Mouse (Mus musculus) retina, embryonic 14.5 days (tissue): ENCODE data around the gene Fam57a.
A peak's percentile ranks its signal among the peaks of the same experiment; 100 is the strongest.

Source experiments
- DNase-seq: peaks from one replicate; pipeline ENCODE4 v3.0.0-alpha.2; 2015; ENCODE audit warnings: low spot score

Gene Fam57a

DNA sequence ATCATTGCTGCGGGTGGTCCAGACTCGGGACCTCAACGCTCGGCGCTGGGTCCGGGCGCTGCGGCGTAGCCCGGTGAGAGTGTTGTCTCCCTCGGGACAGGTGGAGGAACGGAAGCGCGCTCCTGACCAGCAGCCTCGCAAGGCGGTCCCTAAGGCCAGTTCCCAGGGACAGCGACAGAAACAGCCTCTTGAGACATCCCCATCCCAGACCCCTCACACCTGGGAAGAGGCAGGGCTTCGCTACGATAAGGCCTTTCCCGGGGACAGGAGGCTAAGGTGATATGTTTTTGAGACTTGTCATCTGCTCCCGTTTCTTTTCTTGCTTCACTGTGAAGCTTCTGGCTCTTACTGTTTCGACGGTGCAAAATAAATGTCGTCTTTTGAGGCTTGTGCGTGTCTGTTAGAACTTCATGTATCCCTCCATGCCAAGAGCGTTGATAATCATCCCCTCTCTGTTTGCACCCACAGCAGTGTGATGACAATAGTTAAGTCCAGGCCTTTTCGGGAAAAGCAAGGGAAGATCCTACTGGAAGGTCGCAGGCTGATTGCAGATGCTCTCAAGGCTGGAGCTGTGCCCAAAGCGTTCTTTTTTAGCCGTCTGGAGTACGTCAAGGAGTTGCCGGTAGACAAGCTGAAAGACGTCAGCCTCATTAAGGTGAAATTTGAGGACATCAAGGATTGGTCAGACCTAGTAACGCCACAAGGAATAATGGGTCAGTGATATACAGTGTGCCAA, 64.5 kb downstream of the Fam57a start:
- no peak for DNase-seq

- DNase-seq = no peak
These were observed 67.0 kb downstream of the Fam57a start for GRCm38 (mm10) chr11:76246439-76246838.

GRCm38 (mm10) chr11:76247239-76247638, 67.8 kb downstream of the Fam57a start:
- peak; percentile 49 for DNase-seq

DNA sequence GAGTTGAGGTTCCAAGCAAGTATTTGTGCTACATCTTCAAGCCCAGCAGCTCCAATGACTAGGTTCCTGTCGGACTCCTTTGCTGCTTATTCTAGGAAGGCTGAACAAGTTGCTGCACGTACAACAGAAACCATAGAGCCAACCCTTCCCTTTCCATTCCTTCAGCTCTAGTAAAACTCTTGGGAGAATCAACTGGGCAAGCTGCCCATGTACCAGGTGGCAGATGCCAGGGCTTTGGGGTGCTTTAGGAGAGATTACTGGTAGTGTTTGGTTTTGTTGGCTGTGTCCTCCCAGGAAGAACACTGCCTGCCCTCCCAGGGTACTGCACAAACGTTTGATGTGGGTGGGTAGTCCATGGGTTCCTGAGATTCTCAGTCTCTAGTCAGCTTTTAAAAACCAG, 72.6 kb downstream of the Fam57a start:
- DNase-seq = no peak

- peak; percentile 83 for DNase-seq
These were observed 73.9 kb downstream of the Fam57a start for GRCm38 (mm10) chr11:76253145-76253917.

DNA sequence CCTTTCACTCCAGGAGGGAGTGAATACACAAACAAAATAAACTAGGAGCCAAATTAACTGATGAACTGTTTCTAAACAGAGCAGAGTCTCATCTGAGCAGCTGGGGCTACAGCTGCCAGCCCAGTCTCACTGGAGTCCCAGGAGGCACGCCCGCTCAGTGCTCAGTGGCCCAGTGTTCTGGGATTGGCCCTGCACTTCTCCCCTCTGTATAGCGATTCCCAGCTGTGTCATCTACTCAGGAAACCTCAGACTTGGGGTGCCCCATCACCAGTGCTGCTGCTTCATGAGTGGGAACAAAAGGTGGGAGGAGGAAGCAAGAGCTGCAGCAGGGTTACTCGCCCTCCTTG, 74.4 kb downstream of the Fam57a start:
- no peak for DNase-seq

GRCm38 (mm10) chr11:76255431-76256001, 76.0 kb downstream of the Fam57a start:
- DNase-seq = no peak

DNA sequence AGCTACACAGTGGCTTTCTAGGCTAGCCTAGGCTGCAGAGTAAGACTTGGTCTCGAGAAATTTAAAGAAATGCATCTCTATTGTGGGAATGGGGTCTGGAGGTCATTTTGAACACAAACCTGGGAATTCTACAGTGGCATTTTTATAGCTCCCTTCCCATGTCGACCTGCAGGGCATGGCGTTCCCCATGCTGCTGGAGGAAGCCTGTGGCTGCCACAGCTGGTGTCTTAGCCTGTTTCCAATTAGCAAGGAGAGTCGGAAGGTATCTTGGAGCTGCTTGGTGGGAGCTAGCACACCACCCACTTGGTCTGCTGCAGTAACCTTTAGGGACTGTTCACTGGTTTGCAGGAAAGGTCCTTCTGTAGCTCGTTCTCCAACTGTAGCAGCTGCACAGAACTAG, 76.7 kb downstream of the Fam57a start:
- no peak for DNase-seq

GRCm38 (mm10) chr11:76257386-76257785, 77.9 kb downstream of the Fam57a start:
- DNase-seq = no peak

DNA sequence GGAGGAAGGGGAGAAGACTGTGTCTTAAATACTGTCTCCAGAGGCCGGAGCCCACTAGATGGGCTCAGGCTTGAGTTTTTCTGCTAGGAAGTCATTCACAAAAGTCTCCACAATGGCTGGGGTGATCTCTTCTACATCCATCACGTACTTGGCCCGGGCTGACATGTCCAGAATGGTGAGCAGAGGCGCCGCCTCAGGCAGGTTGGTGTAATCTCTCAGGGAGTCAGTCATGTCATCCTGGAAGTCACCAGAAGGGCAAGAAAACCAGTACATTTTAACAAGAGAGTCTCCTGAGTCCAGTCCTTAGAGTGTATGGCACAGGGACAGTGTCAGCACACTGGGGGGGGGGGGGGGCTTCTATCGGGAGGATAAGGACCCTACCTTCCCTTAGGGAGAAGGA, 79.0 kb downstream of the Fam57a start:
- no peak for DNase-seq

DNA sequence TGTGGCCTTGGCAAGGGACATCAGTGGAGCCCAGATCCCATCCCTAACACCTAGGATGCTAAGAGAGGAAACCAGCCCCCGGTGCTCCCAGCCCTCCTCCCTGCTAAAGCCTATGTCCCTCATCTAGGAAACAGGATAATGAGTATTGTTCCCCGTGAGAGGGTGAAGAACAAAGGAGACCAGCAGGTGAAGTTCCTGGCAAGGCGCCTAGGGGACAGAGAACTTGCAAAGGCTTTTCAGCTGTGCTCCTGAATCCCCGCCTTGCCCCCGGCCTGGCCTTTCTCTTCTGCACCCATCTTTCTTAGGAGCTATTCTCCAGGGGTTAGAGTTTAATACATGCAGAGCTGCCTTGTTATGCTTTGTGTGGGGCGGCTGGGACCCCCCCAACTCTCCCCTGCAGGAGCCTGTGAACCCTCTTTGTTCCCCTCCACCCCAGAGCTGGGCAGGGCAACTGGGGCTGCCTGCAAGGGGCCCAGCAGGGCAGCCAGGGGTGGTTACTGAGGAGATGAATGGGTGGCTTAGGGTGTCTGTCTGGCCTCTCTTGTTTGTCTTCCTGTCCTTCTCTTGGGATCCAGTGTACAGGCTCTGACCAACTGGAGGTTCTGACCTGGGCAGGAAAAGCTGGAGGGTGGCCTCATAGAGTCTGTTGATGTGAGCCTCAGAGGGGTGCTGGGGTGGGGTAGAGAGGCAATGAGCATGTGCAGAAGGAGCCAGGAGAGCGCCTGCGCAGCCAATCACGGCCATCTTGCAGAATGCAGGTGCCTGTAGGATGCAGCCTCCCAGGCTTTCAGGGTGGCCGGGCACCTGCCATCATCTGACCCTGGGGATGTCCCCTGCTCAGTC, 81.0 kb downstream of the Fam57a start:
- no peak for DNase-seq

DNA sequence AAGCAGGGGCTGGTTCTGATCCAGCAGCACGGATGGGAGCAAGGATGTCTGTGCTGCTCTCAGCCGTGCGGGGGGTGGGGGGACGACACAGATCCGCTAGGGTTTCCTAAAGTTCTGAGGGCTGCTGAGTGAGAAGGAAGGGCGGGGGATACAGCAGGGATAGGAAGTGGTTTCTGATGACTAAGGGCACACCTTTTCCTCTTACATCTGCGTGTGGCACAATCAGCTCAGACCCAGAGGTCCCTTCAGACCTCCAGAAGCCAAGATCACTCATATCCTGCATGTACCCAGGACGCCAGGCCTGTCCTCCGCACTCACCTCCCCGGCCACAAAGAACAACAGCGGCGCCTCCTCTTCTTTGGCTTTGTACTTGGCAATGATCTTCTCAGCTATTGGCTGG, 81.8 kb downstream of the Fam57a start:
- no peak for DNase-seq

DNA sequence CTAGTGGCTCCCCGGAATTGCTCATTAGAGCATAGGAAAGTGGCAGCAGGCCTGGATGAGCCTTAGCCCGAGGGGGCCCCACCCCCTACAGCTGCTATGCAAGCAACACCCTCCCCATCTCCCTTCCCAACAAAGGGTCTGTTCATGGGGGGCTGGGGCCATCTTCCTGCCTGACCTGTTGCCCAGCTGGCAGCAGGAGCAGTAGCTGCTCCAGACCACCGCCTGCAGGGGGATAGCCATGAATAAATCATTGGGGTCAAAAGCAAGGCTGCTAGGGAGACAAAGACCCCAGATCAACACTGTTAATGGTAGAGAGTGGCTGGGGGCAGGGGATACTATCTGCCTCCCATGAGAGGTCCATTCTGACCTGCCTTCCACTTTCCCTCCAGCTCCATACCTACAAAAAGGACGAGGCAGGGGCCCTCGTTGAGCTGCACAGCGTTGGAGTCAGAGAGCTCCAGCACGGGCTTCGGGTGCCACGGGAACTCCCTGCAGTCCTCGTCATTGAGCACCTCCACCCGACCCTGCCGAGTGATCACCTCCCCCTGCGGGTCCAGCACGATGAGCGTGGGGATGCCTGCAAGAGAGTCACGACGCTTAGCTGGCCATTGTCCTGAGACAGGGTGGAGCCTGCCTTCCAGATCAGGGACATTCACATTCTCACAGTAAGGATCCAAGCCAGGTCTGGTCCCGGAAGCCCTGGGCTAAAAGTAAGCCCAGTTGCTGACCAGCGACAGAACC, 83.3 kb downstream of the Fam57a start:
- DNase-seq = peak; percentile 70
